Mouse (Mus musculus) small intestine, adult 2 months (tissue): ENCODE measurements around the gene Rfx3.

ENCODE experiments used
- CTCF ChIP-seq: fragments of 200-500 bp; IDR thresholded peaks from 2 replicates; pipeline ENCODE4 v1.5.1; 2012; ENCODE audit warnings: low read depth, mild to moderate bottlenecking, control low read depth, inconsistent platforms, low read length, moderate library complexity, mixed read lengths; ENCODE audit not compliant: insufficient replicate concordance, insufficient read length; ENCODE audit errors: extremely low read depth
- POLR2A ChIP-seq: fragments of 200-500 bp; IDR thresholded peaks from 2 replicates; pipeline ENCODE4 v1.6.1; 2012; ENCODE audit warnings: low read depth, mild to moderate bottlenecking, control low read depth, inconsistent platforms, low read length, moderate library complexity

GRCm38 (mm10) chr19:27716274-27716673, 294.7 kb downstream of the Rfx3 start:
- no peak for TF ChIP-seq CTCF
- TF ChIP-seq POLR2A: no peak
